Mouse (Mus musculus) skeletal muscle tissue, adult 2 months (tissue): Measurements from ENCODE around the gene Usp2.
A peak's percentile ranks its signal among the peaks of the same experiment; 100 is the strongest.

Source experiments
- DNase-seq: peaks from one replicate; pipeline ENCODE4 v3.0.0-alpha.2; 2012; ENCODE audit warnings: low read depth, low spot score

Usp2 gene

DNA sequence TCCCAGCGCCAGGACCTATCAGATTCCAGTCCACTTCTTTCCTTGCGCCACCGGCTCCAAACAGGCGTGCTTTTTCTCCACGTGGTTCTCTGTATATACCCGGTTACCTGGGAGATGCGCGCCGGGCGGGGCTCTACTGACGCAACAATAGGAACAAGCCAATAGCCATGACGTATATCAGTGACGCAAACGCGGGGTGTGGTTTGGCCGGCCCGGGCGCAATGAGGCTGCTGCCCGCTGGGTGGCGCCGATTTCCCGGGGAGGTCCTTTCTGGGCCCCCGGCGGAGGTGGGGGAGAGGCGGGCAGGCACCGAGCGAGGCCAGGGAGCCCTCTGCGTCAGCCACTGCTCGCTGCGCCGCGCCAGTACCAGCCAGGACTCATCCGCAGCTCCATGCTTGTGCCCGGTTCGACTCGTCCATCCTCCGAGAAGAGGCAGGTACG lies at the start of gene Usp2:
TSS of gene Usp2 (plus strand) at position 237 of the 441 bp plus-strand sequence.
- peak; percentile 98 for DNase-seq

DNA sequence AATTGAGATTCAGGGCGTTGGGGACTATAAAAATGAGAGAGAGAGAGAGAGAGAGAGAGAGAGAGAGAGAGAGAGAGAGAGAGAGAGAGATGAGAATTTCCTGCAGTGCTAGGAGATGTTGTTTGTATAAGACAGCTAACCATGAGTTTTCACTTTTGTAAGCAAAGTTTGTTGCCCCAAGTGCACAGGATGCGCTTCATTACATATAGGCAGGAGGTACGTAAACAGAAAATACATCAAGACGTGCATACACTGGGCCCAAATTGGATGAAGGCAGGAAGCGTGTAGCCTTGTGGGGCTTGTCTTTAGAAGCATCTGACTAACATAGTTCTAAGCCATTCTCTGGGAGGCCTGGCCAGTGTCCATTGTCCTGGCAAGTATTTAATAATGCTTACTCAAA lies 49.0 kb upstream of the Usp2 start:
- no peak for DNase-seq

DNA sequence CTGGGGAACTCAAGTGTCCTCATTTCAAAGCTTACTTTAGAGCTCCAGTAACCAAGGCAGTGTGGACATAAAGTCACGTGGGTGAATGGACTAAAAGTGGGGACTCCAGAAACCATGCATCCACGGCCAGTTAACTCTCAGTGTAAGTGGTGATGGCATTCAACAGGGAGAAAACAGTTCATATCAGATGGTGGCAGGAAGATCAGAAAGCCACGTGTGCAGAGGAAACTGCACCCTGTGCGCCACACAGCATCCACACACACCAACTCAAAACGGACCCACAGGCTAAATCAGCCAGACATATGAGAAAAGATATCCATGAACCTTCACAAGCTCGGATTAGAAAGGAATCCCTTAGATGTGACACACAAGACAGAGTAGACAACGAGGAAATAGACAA lies 46.8 kb upstream of the Usp2 start:
- DNase-seq: no peak

DNA sequence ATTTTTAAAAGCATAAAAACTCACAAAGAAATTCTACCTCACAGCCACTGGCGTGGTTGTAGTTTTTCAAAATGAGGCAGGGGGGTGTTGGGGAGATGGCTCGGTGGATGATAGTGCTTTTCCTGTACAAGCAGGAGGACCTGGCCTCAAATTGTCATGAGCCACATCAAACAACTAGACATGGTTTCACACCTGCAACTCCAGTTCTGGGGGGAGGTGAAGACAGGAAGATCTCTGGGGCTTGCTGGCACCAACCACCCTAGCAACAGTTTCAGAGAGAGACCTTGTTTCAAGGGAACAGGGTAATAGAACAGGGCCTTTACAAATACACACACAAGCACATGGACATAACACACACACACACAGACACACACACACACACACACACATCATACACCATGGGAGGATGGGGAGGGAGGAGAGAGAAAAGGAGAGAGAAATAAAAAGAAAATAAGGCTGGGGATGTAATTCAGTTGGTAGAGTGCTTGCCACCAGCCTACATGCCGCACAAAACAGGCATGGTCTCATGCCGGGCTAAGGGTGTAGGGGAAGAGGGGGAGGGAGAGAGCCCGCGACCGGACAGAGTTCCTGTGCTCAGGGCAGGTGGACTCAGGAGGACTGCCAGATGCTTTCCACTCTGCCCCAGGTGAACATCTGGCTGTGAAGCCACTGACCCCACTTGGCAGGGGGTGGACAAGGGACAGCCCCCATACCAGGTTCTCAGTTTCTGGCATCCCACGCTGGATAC lies 44.5 kb upstream of the Usp2 start:
- DNase-seq: no peak

DNA sequence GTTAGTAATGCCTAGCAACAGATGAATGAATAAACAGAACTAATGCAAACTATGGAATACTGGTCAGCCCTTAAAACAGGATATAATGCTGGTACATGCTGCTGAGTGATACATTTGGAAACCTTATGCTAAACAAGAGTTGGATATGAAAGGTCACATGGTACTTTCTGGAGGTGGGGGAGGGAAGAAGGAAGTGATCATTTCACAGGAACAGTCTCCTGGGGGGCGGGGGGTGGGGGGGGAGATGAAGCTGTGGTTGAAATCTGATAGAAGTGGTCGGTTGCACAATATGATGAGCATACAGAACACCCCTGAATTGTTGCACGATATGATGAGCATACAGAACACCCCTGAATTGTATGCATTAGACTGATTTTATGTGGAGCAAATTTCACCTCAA lies 42.7 kb upstream of the Usp2 start:
- no peak for DNase-seq

DNA sequence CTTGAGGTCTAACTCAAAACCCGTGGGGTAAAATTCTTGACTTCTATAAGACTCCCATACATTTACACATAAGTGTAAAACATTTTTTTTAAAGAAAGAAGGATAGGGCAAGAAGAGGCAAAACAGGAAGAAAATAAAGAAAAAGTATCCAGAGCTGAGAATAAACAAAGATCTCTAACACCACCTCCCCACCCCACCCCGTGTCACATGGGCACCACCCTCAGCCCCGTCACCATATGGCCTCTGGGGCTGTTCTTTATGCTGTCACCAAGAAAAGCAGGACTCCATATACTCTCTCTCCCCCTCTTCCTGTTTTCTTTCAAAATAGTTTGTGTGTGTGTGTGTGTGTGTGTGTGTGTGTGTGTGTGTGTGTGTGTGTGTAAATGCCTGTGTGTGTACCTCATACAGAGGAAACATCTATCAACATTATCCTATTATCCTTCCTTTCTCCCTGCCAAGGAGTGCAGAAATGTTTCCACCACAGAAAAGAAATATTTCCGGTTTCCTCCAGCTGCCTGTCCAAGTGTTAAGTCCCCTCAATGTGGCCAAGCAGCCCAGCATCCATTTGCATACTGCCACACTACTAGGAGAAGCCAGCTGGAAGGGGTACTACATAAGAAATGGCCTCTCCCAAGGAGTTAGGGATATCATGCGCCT lies 37.1 kb upstream of the Usp2 start:
- DNase-seq: no peak

DNA sequence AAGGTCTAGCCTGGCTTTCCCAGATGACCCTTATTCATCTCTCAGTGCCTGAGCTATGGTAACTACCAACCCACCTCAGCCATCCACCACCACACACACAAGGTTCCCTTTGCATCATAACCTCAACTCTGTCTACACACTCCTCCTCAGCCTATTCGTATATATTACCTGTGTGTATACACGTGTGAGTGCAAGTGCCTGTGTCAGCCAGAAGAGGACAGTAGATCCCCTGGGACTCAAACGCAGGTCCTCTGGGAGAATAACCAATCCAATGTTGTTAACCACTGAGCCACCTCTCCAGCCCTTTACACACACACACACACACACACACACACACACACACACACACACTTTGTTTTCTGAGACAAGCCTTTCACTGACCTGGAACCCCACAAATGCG lies 36.2 kb upstream of the Usp2 start:
- DNase-seq: no peak

DNA sequence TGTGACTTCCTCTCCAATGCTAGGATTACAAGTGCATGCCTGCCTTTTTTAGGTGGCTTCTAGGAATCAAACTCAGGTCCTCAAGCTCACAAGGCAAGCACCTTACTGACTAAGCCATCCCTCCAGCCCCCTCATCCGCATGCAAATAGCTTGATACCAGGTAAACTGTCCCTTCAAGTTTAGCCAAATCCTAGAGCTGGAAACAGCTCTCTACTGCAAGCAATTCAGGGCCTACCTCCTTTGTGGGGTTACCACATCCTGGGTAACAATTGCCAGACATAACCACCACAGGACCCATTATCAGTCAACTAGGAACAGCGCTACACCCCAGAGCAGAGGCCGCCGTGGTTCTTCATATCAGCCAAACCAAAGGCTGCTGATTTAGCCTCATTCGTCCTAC lies 35.7 kb upstream of the Usp2 start:
- no peak for DNase-seq

DNA sequence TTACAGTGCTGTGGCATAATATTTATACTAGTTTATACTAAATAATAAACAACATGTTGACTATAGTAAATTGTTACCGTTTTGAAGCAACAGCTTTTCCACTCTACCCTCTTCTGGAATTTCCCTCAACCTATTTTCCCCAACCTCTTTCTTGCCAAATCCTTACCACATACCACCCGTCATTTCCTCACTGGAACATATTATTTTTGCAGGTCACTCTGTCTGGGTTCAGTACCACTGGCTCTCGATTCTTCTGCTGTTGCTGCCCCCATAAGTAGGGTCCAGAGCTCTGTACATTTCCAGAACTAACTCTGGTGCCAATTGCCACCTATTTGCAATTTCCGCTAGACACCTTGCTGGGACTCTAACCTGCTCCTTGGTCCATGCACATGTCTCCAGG lies 34.9 kb upstream of the Usp2 start:
- DNase-seq: no peak

DNA sequence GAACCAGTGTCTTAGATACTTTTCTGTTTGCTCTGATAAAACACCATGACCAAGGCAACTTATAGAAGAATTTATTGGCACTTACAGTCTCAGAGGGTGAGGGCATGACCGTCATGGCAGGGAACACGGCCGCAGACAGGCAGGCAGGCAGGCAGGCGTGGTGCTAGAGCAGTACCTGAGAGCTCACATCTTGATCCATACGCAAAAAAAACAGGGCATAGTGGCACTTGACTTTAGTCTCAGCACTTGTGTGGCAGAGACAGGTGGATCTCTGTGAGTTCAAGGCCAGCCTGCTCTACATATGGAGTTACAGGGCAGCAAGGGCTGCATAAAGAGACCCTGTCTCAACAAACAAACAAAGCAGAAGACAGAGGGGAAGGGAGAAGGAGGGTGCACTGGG lies 33.5 kb upstream of the Usp2 start:
- DNase-seq: no peak

DNA sequence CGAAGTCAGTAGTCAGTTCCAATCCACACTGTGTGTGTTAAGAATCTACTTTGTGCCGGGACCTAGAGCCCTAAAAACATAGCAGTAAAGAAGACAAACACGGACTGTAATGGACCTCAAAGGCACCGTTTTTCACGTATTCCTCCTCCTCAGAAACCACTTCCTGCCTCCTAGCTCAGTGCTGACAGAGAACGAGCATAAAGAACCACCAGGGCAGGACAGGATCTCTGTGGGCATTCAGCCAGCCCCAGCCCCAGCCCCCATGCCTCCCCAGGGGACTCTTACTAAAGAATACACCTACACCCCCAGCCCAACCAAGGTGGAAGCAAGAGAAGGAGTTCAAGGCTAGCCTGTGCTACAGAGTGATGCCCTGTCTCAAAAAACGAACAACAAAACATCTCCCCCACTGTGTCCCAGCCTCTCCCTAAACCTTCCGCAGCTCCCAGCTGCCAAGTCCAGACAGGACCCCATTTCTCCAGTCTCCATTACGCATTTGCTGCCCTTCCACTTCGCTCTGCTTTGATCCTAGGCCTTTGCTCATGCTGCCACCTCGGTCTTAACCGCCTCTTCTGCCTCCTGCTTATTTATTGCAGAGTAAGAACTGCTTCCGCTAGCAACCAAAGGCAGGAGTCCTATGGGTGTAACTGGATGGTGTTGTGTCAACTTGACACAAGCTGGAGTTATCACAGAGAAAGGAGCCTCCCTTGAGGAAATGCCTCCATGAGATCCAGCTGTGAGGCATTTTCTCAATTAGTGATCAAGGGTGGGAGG lies 32.7 kb upstream of the Usp2 start:
- no peak for DNase-seq

DNA sequence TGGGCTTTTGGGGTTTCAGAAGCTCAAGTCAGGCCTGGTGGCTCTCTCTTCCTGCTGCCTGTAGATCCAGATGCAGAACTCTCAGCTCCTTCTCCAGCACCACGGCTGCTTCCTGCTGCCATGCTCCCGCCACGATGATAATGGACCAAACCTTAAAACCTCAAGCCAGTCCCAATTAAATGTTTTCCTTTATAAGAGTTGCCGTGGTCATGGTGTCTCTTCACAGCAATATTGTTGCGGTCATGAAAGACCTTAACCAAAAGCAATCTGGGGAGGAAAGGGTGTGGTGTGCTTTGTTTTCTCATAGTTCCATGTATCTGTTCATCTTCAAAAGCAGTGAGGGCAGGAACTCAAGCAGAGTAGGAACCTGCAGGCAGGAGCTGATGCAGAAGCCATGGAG lies 29.7 kb upstream of the Usp2 start:
- no peak for DNase-seq

DNA sequence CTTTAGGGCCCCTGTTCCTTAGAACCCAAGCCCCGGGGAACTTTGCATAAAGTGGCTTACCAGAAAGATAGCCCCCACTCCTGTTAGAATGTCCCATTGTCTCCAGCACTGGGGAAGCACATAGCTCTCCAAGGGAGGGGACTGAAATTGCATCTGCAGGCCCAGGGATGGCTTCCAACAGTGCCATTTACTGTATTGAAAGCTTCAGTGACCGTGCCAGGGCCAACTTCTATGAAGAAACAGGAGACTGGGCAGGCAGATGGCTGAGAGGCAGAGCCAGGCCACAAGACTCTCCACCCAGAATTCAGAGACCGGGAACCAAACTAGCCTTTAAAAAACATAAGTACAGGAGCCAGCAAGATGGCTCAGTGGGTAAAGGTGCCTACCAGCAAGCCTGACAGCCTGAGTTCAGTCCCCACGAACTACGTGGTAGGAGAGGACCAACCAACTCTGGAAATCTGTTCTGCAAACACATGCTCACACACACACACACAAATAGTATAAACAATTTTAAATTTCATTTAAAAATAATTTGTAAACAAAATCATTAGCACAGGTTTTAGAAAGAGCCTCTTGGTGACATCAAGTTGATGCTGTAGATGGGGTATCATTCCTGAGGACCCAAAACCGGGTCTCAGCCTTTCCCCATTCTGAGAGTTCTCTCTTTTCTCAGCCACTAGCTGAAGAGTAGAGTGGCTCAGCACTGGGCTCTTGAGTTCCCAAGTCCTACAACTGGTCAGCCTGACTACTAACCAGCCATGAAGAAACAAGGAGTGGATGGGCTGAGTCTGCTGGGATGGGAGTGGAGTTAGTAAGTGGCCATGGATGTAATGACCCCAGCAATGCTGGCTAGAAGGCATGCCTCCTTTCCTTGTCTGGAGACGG lies 25.1 kb upstream of the Usp2 start:
- DNase-seq: no peak

DNA sequence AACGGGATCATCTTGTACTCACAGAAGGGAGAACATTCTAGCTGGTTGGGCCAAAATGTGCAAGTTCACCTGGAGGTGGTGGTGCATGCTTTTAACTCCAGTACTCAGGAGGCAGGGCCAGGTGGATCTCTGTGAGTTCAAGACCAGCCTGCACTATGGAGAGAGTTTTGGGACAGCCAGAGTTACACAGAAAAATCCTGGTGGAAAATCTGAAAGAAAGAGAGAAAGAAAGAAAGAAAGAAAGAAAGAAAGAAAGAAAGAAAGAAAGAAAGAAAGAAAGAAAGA lies 24.5 kb upstream of the Usp2 start:
- DNase-seq: no peak

DNA sequence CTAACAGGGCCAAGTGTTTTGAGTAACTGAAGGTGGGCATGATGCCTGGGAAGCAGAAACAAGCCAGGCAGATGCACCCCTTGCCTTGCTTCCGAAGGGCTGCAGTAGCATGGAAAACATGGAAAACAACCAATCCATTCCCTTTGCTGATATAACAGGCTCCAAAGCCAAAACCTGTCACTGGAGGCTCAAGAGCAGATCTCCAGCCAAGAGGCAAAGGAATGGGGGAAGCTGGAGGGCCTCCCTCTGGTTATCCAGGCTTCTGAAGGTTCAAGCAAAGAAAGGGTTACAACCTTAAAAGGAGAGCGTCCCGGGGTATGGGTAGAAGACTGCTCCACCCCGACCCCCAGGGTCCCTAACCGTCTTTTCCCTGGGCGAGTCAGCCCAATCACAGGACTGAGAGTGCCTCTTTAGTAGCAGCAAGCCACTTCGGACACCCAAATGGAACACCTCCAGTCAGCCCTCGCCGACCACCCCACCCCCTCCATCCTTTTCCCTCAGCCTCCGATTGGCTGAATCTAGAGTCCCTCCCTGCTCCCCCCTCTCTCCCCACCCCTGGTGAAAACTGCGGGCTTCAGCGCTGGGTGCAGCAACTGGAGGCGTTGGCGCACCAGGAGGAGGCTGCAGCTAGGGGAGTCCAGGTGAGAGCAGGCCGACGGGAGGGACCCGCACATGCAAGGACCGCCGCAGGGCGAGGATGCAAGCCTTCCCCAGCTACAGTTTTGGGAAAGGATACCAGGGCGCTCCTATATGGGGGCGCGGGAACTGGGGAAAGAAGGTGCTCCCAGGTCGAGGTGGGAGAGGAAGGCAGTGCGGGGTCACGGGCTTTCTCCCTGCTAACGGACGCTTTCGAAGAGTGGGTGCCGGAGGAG lies 23.7 kb upstream of the Usp2 start, which contains the start of gene Thy1:
TSS of gene Thy1 (plus strand) at position 549 of the 872 bp plus-strand sequence.
- peak; percentile 47 for DNase-seq

DNA sequence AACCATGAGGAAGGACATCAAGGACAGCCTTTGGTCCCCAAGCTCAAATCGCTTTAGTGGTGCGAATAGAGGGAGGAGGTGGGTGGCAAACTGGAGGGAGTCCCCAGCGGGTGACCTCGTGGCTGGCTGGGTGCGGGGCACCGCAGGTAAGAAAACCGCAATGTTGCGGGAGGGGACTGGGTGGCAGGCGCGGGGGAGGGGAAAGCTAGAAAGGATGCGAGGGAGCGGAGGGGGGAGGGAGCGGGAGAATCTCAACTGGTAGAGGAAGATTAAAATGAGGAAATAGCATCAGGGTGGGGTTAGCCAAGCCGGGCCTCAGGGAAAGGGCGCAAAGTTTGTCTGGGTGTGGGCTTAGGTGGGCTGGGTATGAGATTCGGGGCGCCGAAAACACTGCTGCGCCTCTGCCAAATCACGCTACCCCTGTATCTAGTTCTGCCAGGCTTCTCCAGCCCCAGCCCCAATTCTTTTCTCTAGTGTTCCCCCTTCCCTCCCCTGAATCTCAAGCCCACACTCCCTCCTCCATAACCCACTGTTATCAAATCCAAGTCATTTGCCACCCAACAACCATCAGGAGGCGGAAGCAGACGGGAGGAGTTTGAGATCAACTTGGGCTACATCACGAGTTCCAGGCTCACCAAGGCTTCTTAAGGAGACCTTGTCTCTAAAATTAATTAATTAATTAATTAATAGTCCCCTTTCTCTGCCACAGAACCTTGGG lies 23.0 kb upstream of the Usp2 start:
- no peak for DNase-seq

DNA sequence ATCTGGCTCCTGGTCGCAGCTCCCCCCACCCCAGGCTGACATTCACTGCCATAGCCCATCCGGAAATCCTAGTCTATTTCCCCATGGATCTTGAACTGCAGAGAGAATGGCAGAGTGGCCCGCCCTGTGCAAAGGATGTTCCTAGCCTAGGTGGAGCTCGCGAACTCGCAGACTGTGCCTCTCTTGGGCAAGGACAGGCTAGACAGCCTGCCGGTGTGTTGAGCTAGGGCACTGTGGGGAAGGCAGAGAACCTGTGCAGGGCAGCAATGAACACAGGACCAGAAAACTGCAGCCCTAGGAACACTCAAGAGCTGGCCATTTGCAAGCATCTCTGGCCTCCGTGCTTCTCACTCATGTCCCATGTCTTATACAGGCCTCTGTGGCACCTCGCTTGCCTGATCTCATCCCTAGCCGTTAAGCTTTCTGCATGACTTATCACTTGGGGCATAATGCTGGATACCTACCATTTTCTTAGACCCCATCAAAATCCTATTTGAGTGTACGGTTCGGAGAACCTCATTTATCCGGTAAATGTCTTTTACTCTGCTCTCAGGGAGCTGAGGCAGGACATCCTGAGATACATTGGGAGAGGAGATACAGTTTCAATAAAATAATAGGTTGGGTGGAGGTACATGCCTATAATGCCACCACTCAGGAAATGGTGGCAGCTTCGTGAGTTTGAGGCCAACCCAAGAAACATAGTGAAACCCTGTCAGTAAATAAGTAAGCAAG lies 22.2 kb upstream of the Usp2 start:
- DNase-seq: no peak

DNA sequence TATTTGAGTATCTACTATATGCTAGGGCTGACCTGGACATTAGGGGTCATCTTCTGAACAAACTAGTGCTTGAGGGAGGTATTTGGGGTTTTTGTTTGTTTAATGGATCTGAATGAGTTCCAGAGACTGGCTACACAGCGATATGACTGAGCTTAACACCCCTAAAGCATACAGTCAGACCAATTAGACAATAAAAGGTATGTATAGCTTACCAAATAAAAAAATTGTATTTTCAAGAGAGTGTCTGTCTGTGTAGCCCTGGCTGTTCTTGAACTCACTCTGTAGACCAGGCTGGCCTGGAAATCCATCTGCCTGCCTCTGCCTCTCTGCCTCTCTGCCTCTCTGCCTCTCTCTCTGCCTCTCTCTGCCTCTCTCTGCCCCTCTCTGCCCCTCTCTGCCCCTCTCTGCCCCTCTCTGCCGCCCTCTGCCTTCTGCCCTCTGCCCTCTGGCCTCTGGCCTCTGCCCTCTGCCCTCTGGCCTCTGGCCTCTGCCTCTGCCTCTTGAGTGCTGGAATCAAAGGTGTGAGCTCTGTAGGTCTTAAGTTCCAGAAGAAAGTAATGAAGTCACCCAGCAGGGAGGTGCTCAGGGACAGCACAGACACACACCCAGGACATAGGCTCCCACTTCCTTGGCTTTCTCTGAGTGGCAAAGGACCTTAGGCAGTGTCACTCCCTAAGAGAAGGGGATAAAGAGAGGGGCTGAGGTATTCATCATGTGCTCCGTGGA lies 21.5 kb upstream of the Usp2 start:
- DNase-seq: no peak

DNA sequence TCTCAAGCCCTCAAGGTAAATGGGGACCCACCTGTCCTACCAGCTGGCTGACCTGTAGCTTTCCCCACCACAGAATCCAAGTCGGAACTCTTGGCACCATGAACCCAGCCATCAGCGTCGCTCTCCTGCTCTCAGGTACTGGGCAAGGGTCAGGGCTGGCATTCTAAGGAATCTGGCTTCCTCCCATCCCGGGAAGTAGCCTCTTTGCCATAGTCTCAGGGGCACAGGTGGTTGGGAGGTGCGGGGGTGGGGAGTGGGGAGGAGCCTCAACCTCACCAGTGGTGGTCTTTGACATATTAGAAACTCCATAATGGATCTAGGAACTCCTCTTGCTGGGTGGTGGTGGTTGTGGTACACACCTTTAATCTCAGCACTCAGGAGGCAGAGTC lies 20.9 kb upstream of the Usp2 start:
- no peak for DNase-seq
